Mouse (Mus musculus) stomach, embryonic 14.5 days (tissue): ENCODE results near the gene Astn2. TPM values are rescaled to one million over a fixed set of nuclear protein-coding genes. Genes with fewer than 3 reads are reported as not detected.
A peak's percentile ranks its signal among the peaks of the same experiment; 100 is the strongest.

Experiments
- ATAC-seq: fragments of 200-750 bp; cut with Nextera tagmentation; 2 replicates; pipeline ENCODE4 v1.8.0; 2017; ENCODE audit warnings: low read depth, moderate TSS enrichment; ENCODE audit not compliant: insufficient number of reproducible peaks, insufficient read depth, low FRiP score
- H3K27ac ChIP-seq: fragments of 300-500 bp; sonication (generic); 2 replicates; pipeline ENCODE4 v1.5.1; 2014; ENCODE audit warnings: mild to moderate bottlenecking, low read length, moderate library complexity, mixed read lengths
- H3K27me3 ChIP-seq: fragments of 300-500 bp; sonication (generic); 2 replicates; pipeline ENCODE4 v1.6.1; 2014; ENCODE audit warnings: low read length, control low read depth, mixed read lengths; ENCODE audit not compliant: control insufficient read depth, insufficient read depth
- H3K36me3 ChIP-seq: fragments of 300-500 bp; sonication (generic); 2 replicates; pipeline ENCODE4 v1.6.1; 2014; ENCODE audit warnings: mild to moderate bottlenecking, control low read depth, low read length, moderate library complexity, mixed read lengths; ENCODE audit not compliant: control insufficient read depth, insufficient read depth
- H3K4me1 ChIP-seq: fragments of 300-500 bp; sonication (generic); 2 replicates; pipeline ENCODE4 v1.6.1; 2014; ENCODE audit warnings: low read length, control low read depth, mixed read lengths; ENCODE audit not compliant: control insufficient read depth, insufficient read depth
- H3K4me2 ChIP-seq: fragments of 300-500 bp; sonication (generic); replicated peaks from 2 replicates; pipeline ENCODE4 v1.6.1; 2014; ENCODE audit warnings: low read depth, low read length, control low read depth
- H3K4me3 ChIP-seq: fragments of 300-500 bp; sonication (generic); 2 replicates; pipeline ENCODE4 v1.5.1; 2014; ENCODE audit warnings: low read depth, low read length, control low read depth
- H3K9ac ChIP-seq: fragments of 300-500 bp; sonication (generic); replicated peaks from 2 replicates; pipeline ENCODE4 v1.6.1; 2014; ENCODE audit warnings: low read depth, mild to moderate bottlenecking, control low read depth, low read length, moderate library complexity, mixed read lengths
- H3K9me3 ChIP-seq: fragments of 300-500 bp; sonication (generic); 2 replicates; pipeline ENCODE4 v1.6.1; 2016; ENCODE audit warnings: low read depth, low read length, control low read depth; ENCODE audit not compliant: control insufficient read depth
- WGBS: fragments of 180-500 bp; shearing (Covaris S2); extraction: QIAGEN DNeasy Blood & Tissue Kit; methylation state at CpG from one replicate; pipeline ENCODE4 v1.1.7; 2014; 5-methylcytosine and 5-hydroxymethylcytosine counted together
- polyA plus RNA-seq: library from polyadenylated mRNA; unstranded; fragments of >200 nt; fragmentation: Nextera tagmentation; extraction: Ambion mirVana; gene quantifications from 2 replicates; pipeline ENCODE4 v1.2.1, GENCODE M21; 2014

The Astn2 gene
- polyA plus RNA-seq, 1 experiment from 2014 or later: 0.64 TPM

DNA sequence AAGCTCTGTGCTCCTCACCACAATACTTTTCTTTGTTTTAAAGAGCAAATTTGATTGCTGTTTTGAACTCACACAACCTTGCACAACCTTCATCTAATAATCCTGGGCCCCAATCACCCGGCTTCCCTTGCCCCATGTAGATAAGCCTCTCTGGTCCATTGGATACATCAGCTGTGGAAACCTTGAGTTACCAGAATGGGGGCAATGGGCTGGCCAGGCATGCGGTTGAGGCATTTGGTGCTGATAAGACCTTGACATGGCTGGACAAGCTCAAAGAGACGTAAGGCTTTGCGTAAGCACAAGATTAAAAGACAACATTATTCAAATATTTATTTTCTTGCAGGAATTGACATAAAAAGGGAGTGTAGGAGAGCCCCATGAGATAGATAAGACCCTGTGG is 988.9 kb downstream of the Astn2 start:
- Histone ChIP-seq H3K27me3 (no peaks in the 10 kb centered on the region), H3K27ac (no peak overlapping the region), H3K4me2 (no peak overlapping the region), H3K9me3 (no peaks in the 10 kb centered on the region), H3K4me3 (no peak overlapping the region), H3K4me1 (peaks cover 2% of the 10 kb centered on the region), H3K36me3 (no peaks in the 10 kb centered on the region), H3K9ac (no peak overlapping the region)
- WGBS: 58% methylated on average over 4 of the region's 4 CpGs
- ATAC-seq: peak; percentile 89

DNA sequence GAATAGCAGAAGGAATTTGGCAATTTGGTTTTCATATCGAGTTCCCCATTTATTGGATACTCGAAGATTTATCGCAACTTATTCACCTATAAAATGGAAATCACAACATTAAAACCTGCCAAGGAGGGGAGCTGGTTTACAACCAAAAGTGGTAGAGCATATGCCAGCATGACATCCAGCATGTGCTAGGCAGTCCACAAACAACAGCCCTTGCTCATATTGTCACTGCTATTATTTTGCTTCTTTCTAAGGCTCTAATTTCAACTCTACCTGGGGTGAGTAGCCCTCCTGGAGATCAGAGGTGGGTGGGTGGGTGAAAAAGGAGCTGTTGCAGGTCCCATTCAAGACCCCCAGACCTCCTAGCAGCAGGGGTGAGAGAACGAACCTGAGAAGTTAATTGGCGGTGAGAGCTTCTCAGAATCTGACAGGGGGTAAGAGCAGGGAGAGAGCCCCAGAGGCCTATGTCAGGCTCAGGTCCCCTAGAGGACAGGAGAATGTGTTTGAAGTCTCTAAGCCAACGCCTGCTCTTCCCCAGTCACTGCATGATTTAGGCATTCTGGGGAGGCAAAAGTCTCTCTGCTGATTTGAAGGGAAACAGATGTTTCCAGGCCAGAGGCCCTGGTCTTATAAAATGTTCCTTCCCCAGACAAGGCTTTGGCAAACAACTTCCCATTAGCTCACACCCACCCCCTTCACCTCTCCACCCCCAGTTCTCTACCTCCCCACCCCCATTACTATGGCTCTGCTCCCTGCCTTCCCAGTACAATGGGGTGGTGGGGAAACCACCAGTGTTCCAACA is 1001.4 kb downstream of the Astn2 start:
- H3K4me3 ChIP-seq: no peak overlapping the region
- H3K9me3 ChIP-seq: no peaks in the 10 kb centered on the region
- no peak overlapping the region for H3K4me2 ChIP-seq
- peak; percentile 6; the same call in 1 of the 2 replicates for ATAC-seq
- H3K9ac ChIP-seq: no peak overlapping the region
- 54% methylated on average over 6 of the region's 6 CpGs for WGBS
- H3K36me3 ChIP-seq: no peaks in the 10 kb centered on the region
- H3K4me1 ChIP-seq: no peaks in the 10 kb centered on the region; the same call in 1 of the 2 replicates
- H3K27ac ChIP-seq: no peak overlapping the region
- H3K27me3 ChIP-seq: no peaks in the 10 kb centered on the region

DNA sequence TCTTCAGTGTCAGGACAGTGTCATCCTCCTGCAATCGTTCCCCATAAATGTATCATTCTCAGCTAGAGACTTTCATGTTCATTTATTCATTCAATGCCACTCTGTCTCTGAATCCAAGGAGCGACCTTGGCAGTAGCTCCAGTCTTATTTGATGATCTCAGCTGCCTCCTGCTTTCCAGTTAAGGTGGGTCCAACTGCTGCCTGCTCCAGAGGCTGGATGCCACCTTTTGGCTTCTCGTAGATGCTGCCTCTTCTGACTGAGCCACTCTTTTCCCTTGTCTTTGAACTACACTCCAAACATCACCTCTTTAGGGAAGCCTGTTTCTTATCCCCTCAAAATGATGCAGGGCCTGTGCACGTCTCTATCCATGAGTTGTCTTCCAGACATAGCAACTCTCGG is 1002.1 kb downstream of the Astn2 start:
- ATAC-seq: no peak
- no peaks in the 10 kb centered on the region; the same call in 1 of the 2 replicates for H3K4me1 ChIP-seq
- H3K9me3 ChIP-seq: no peaks in the 10 kb centered on the region
- H3K9ac ChIP-seq: no peak overlapping the region
- no peak overlapping the region for H3K4me2 ChIP-seq
- WGBS: 78% methylated on average over 5 of the region's 5 CpGs
- H3K27me3 ChIP-seq: no peaks in the 10 kb centered on the region
- no peaks in the 10 kb centered on the region for H3K36me3 ChIP-seq
- no peak overlapping the region for H3K4me3 ChIP-seq
- H3K27ac ChIP-seq: no peak overlapping the region

DNA sequence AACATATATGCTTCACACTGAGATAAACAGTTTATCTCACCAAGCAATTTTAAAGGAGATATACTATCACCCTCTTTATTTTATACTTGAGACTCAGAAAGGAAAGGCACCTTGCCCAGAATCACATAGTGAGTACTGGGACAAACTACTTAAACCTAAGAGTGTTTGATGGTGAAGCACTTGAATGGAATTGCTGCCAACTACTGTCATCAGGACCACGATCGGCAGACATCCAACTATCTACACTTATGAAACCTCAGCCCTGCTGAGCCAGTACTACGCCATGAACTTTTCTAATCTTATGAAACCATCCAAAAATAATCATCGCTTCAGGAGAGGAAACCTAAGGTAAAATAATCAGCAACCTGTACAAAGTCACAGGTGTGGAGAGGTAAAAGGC is 1005.0 kb downstream of the Astn2 start:
- Histone ChIP-seq H3K27ac (no peak overlapping the region), H3K9ac (no peak overlapping the region), H3K4me2 (no peak overlapping the region), H3K4me1 (no peaks in the 10 kb centered on the region; the same call in 1 of the 2 replicates), H3K36me3 (no peaks in the 10 kb centered on the region), H3K9me3 (no peaks in the 10 kb centered on the region), H3K4me3 (no peak overlapping the region), H3K27me3 (no peaks in the 10 kb centered on the region)
- 90% methylated on average over 4 of the region's 4 CpGs for WGBS
- ATAC-seq: no peak

DNA sequence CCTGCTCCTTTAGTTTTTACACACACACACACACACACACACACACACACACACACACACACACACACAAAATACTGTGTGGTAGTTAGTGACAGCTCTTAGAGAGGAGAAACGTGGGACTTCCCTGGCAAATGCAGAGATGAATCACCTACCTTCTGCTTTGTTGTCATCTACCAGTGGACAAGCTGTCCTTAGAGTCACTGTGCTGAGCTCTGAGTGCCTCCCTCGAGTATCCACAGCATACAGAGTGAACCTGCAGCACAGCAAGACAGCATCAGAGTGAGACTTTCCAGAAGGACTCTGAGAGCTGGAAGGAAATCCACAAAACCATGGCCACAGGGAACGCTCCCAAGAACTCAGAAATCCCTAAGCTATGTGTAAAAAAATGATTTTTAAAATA is 1007.6 kb downstream of the Astn2 start:
- no peak for ATAC-seq
- Histone ChIP-seq H3K27ac (no peak overlapping the region), H3K27me3 (no peaks in the 10 kb centered on the region), H3K9me3 (no peaks in the 10 kb centered on the region), H3K4me1 (no peaks in the 10 kb centered on the region), H3K4me2 (no peak overlapping the region), H3K9ac (no peak overlapping the region), H3K36me3 (no peaks in the 10 kb centered on the region), H3K4me3 (no peak overlapping the region)
- WGBS: 65% methylated on average over 3 of the region's 3 CpGs

DNA sequence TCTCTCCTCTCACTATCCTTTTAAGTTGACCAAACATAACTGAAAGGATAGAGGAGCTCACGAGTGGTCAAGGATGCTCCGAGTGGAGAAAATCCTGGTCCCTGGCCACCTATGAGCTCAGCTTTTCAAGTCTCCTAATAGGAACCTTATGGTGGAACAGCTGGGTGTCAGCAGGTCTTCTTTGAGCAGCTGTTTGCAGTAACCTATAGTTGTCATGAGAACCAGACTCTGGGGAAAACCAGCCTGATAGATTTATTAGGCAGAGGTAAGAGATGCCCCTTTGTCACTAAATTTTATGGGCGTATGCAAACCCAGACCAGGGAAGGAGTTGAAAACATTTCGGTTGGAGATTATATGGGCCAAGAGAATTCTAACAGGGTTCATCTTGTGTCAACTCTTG is 1013.4 kb downstream of the Astn2 start:
- Histone ChIP-seq H3K4me2 (no peak overlapping the region), H3K27ac (no peak overlapping the region), H3K9me3 (no peaks in the 10 kb centered on the region), H3K9ac (no peak overlapping the region), H3K36me3 (no peaks in the 10 kb centered on the region), H3K4me1 (no peaks in the 10 kb centered on the region), H3K27me3 (no peaks in the 10 kb centered on the region), H3K4me3 (no peak overlapping the region)
- no peak for ATAC-seq
- 58% methylated on average over 4 of the region's 4 CpGs for WGBS

DNA sequence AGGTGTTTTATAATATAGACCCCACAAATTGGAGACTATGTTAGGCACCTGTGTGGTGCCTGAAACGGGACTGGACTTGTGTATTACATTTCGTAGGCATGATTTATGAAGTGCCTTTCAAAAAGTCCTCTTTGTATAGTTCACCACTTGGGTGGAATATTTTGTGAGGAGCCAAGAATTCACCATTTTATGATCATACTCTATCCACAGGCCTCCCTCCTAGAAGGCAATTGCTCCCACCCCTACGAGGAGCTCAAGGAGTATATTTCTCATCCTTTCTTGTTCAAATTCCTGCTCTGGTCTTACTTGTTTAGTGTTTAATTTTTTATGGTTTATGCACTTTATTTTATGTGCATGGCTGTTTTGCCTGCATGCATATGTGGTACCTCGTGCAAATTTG is 1021.3 kb downstream of the Astn2 start:
- H3K9me3 ChIP-seq: no peaks in the 10 kb centered on the region
- no peak overlapping the region for H3K4me3 ChIP-seq
- H3K4me1 ChIP-seq: no peaks in the 10 kb centered on the region
- WGBS: 85% methylated on average over 4 of the region's 4 CpGs
- H3K36me3 ChIP-seq: no peaks in the 10 kb centered on the region
- H3K27ac ChIP-seq: no peak overlapping the region
- no peak overlapping the region for H3K4me2 ChIP-seq
- H3K9ac ChIP-seq: no peak overlapping the region
- H3K27me3 ChIP-seq: no peaks in the 10 kb centered on the region
- ATAC-seq: no peak

DNA sequence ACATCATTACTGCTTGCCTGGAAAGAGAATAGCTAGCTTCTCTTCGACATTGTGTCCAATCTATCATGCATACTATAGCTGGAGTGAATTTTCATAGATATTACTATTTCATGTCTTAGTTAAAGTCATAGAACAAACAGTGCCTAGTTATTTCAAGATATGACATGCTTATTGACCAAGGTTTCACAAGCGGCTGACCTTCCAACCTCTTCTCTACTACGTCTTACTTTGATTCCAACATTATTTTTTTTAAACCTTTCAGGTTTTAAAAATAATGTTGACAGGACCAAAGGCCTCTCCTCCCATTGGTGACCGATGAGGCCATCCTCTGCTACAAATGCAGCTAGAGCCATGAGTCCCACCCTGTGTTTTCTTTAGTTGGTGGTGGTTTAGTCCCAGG is 1025.0 kb downstream of the Astn2 start:
- no peaks in the 10 kb centered on the region for H3K36me3 ChIP-seq
- ATAC-seq: no peak
- H3K4me3 ChIP-seq: no peak overlapping the region
- no peaks in the 10 kb centered on the region for H3K4me1 ChIP-seq
- no peak overlapping the region for H3K9ac ChIP-seq
- 85% methylated on average over 4 of the region's 4 CpGs for WGBS
- no peak overlapping the region for H3K27ac ChIP-seq
- H3K9me3 ChIP-seq: no peaks in the 10 kb centered on the region
- no peaks in the 10 kb centered on the region for H3K27me3 ChIP-seq
- H3K4me2 ChIP-seq: no peak overlapping the region

DNA sequence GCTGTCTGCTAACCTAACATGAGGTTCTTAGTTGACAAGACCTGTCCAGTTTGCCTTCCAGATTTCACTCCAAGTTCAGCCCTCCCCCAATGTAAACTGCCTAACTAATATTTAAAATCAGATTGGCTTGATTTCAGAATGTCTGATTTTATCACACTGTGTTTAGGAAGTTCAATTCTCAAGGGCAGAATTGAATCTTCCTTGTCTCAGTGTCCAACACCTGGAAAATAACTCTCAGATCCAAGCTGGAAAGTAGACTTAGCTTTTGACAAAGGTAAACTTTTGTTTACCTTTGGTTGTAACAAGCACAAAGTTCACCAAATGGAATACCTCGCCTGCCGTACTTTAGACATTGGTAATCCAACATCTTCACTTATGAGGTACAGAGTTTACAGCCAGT is 1027.8 kb downstream of the Astn2 start:
- H3K27me3 ChIP-seq: no peaks in the 10 kb centered on the region
- H3K4me3 ChIP-seq: no peak overlapping the region
- H3K4me1 ChIP-seq: no peaks in the 10 kb centered on the region
- ATAC-seq: no peak
- no peaks in the 10 kb centered on the region for H3K9me3 ChIP-seq
- 70% methylated on average over 2 of the region's 2 CpGs for WGBS
- no peak overlapping the region for H3K4me2 ChIP-seq
- no peak overlapping the region for H3K27ac ChIP-seq
- no peaks in the 10 kb centered on the region for H3K36me3 ChIP-seq
- H3K9ac ChIP-seq: no peak overlapping the region
